Mouse (Mus musculus) CH12.LX (cell line): ENCODE measurements around the gene Hist1h2bc. TPM values are rescaled to one million over a fixed set of nuclear protein-coding genes. Genes with fewer than 3 reads are reported as not detected.

Experiments
- DNase-seq: peaks from one replicate; pipeline ENCODE4 v3.0.0-alpha.2; 2013; ENCODE audit errors: extremely low read depth
- H3K27ac ChIP-seq: 2 replicates; pipeline ENCODE4 v1.5.1; 2012; ENCODE audit warnings: low read depth, mild to moderate bottlenecking, control low read depth, moderate library complexity; ENCODE audit not compliant: insufficient read depth
- H3K27me3 ChIP-seq: replicated peaks from 2 replicates; pipeline ENCODE3; 2012; ENCODE audit warnings: inconsistent platforms
- H3K36me3 ChIP-seq, 2 experiments: replicated peaks in 1 of 2; 2 replicates each; pipeline versions ENCODE3 to v1.6.1; 2012; ENCODE audit warnings: inconsistent platforms in 1 of 2, low read length in 1 of 2, mild to moderate bottlenecking in 1 of 2, mixed read lengths in 1 of 2, moderate library complexity in 1 of 2; ENCODE audit not compliant: control insufficient read depth in 1 of 2, insufficient read depth in 1 of 2
- H3K4me1 ChIP-seq, 2 experiments: 2 replicates each; pipeline ENCODE4 v1.6.1; 2012; ENCODE audit warnings: inconsistent platforms in 1 of 2, moderate library complexity in 1 of 2; ENCODE audit not compliant: insufficient read depth in 2 of 2, control insufficient read depth in 1 of 2
- H3K4me2 ChIP-seq: 2 replicates; pipeline ENCODE4 v1.6.1; 2012; ENCODE audit warnings: low read depth, mild to moderate bottlenecking, control low read depth; ENCODE audit not compliant: poor library complexity, insufficient read depth, severe bottlenecking
- H3K4me3 ChIP-seq, 3 experiments: fragments of 150-350 bp in 1 of 3; sonication (generic) in 1 of 3; replicated peaks in 1 of 3; 2 replicates each; pipeline versions ENCODE3 to v1.5.1; 2011 to 2012; ENCODE audit warnings: low read depth in 2 of 3, low read length in 2 of 3, mild to moderate bottlenecking in 2 of 3, moderate library complexity in 2 of 3, control low read depth in 1 of 3, improper control_type of control experiment in 1 of 3, inconsistent platforms in 1 of 3, mixed read lengths in 1 of 3; ENCODE audit not compliant: poor library complexity in 1 of 3
- H3K79me2 ChIP-seq: replicated peaks from 2 replicates; pipeline ENCODE4 v1.6.1; 2012; ENCODE audit warnings: mild to moderate bottlenecking, moderate library complexity; ENCODE audit not compliant: control insufficient read depth, poor library complexity, insufficient read depth, severe bottlenecking; ENCODE audit errors: extremely low read depth
- H3K9ac ChIP-seq: 2 replicates; pipeline ENCODE4 v1.6.1; 2012; ENCODE audit warnings: low read depth, mild to moderate bottlenecking, control low read depth, moderate library complexity; ENCODE audit not compliant: insufficient read depth
- H3K9me3 ChIP-seq: replicated peaks from 2 replicates; pipeline ENCODE3; 2012; ENCODE audit warnings: low read length, inconsistent platforms, mixed read lengths
- BHLHE40 ChIP-seq: IDR thresholded peaks from 2 replicates; pipeline ENCODE4 v1.6.1; 2011; ENCODE audit warnings: mild to moderate bottlenecking, low read depth, low read length, improper control_type of control experiment
- CHD1 ChIP-seq: IDR thresholded peaks from 2 replicates; pipeline ENCODE4 v1.6.1; 2012; ENCODE audit warnings: low read depth, low read length, improper control_type of control experiment, inconsistent platforms
- CTCF ChIP-seq, 2 experiments: IDR thresholded peaks in 1 of 2; conservative IDR thresholded peaks in 1 of 2; 2 replicates each; pipeline ENCODE4 v1.5.1; 2011 to 2012; ENCODE audit warnings: low read depth in 2 of 2, low read length in 2 of 2, improper control_type of control experiment in 1 of 2, inconsistent platforms in 1 of 2, mild to moderate bottlenecking in 1 of 2, moderate library complexity in 1 of 2
- E2F4 ChIP-seq: IDR thresholded peaks from 2 replicates; pipeline ENCODE4 v1.6.1; 2011; ENCODE audit warnings: low read depth, low read length, improper control_type of control experiment; ENCODE audit not compliant: insufficient replicate concordance
- ELF1 ChIP-seq: IDR thresholded peaks from 2 replicates; pipeline ENCODE4 v1.6.1; 2014; ENCODE audit warnings: low read depth, mild to moderate bottlenecking, inconsistent platforms, low read length, improper control_type of control experiment
- EP300 ChIP-seq: IDR thresholded peaks from 2 replicates; pipeline ENCODE4 v1.6.1; 2011; ENCODE audit warnings: low read length, improper control_type of control experiment
- ETS1 ChIP-seq: conservative IDR thresholded peaks from 2 replicates; pipeline ENCODE4 v1.6.1; 2012; ENCODE audit warnings: low read depth, mild to moderate bottlenecking, inconsistent platforms, low read length, improper control_type of control experiment, moderate library complexity
- GABPA ChIP-seq: IDR thresholded peaks from 2 replicates; pipeline ENCODE4 v1.6.1; 2012; ENCODE audit warnings: low read depth, low read length, improper control_type of control experiment, inconsistent platforms; ENCODE audit not compliant: insufficient replicate concordance
- HCFC1 ChIP-seq: IDR thresholded peaks from 2 replicates; pipeline ENCODE4 v1.6.1; 2012; ENCODE audit warnings: low read depth, mild to moderate bottlenecking, inconsistent platforms, low read length, improper control_type of control experiment
- IRF4 ChIP-seq: IDR thresholded peaks from 2 replicates; pipeline ENCODE4 v1.6.1; 2014; ENCODE audit warnings: low read depth, mild to moderate bottlenecking, inconsistent platforms, low read length, improper control_type of control experiment
- JUN ChIP-seq: IDR thresholded peaks from 2 replicates; pipeline ENCODE4 v1.6.1; 2011; ENCODE audit warnings: low read depth, mild to moderate bottlenecking, low read length, improper control_type of control experiment, moderate library complexity; ENCODE audit not compliant: insufficient read depth
- JUND ChIP-seq: conservative IDR thresholded peaks from 2 replicates; pipeline ENCODE4 v1.6.1; 2011; ENCODE audit warnings: low read depth, low read length, improper control_type of control experiment
- MAFK ChIP-seq: IDR thresholded peaks from 2 replicates; pipeline ENCODE4 v1.6.1; 2011; ENCODE audit warnings: low read length, improper control_type of control experiment; ENCODE audit not compliant: insufficient replicate concordance
- MAX ChIP-seq: IDR thresholded peaks from 2 replicates; pipeline ENCODE4 v1.6.1; 2011; ENCODE audit warnings: low read length, improper control_type of control experiment
- MXI1 ChIP-seq: IDR thresholded peaks from 2 replicates; pipeline ENCODE4 v1.6.1; 2011; ENCODE audit warnings: mild to moderate bottlenecking, low read depth, low read length, improper control_type of control experiment
- MYC ChIP-seq: IDR thresholded peaks from 2 replicates; pipeline ENCODE4 v1.6.1; 2011; ENCODE audit warnings: low read depth, mild to moderate bottlenecking, improper control_type of control experiment, low read length
- NELFE ChIP-seq: IDR thresholded peaks from 2 replicates; pipeline ENCODE4 v1.6.1; 2011; ENCODE audit warnings: low read depth, low read length, improper control_type of control experiment
- NRF1 ChIP-seq: IDR thresholded peaks from 2 replicates; pipeline ENCODE4 v1.6.1; 2014; ENCODE audit warnings: low read depth, mild to moderate bottlenecking, inconsistent platforms, low read length, improper control_type of control experiment, moderate library complexity
- PAX5 ChIP-seq: IDR thresholded peaks from 2 replicates; pipeline ENCODE4 v1.6.1; 2012; ENCODE audit warnings: low read length, inconsistent platforms, mixed read lengths
- POLR2A ChIP-seq: IDR thresholded peaks from 2 replicates; pipeline ENCODE4 v1.6.1; 2011; ENCODE audit warnings: low read depth, mild to moderate bottlenecking, improper control_type of control experiment, low read length
- RAD21 ChIP-seq: IDR thresholded peaks from 2 replicates; pipeline ENCODE4 v1.6.1; 2011; ENCODE audit warnings: low read depth, mild to moderate bottlenecking, low read length, improper control_type of control experiment, moderate library complexity
- RCOR1 ChIP-seq: conservative IDR thresholded peaks from 2 replicates; pipeline ENCODE4 v1.6.1; 2012; ENCODE audit warnings: low read depth, mild to moderate bottlenecking, inconsistent platforms, low read length, improper control_type of control experiment
- SIN3A ChIP-seq: IDR thresholded peaks from 2 replicates; pipeline ENCODE4 v1.6.1; 2012; ENCODE audit warnings: low read length, improper control_type of control experiment, inconsistent platforms
- SMC3 ChIP-seq: IDR thresholded peaks from 2 replicates; pipeline ENCODE4 v1.6.1; 2011; ENCODE audit warnings: low read depth, low read length, improper control_type of control experiment
- TBP ChIP-seq: conservative IDR thresholded peaks from 2 replicates; pipeline ENCODE4 v1.6.1; 2011; ENCODE audit warnings: low read depth, low read length, improper control_type of control experiment
- TCF12 ChIP-seq: IDR thresholded peaks from 2 replicates; pipeline ENCODE4 v1.6.1; 2014; ENCODE audit warnings: low read depth, mild to moderate bottlenecking, inconsistent platforms, low read length, improper control_type of control experiment
- UBTF ChIP-seq: IDR thresholded peaks from 2 replicates; pipeline ENCODE4 v1.6.1; 2012; ENCODE audit warnings: low read depth, mild to moderate bottlenecking, inconsistent platforms, low read length, improper control_type of control experiment, moderate library complexity
- USF2 ChIP-seq: conservative IDR thresholded peaks from 2 replicates; pipeline ENCODE4 v1.6.1; 2011; ENCODE audit warnings: low read depth, low read length, improper control_type of control experiment
- ZC3H11A ChIP-seq: IDR thresholded peaks from 2 replicates; pipeline ENCODE4 v1.6.1; 2012; ENCODE audit warnings: low read depth, mild to moderate bottlenecking, inconsistent platforms, low read length, improper control_type of control experiment
- ZKSCAN1 ChIP-seq: IDR thresholded peaks from 2 replicates; pipeline ENCODE4 v1.6.1; 2012; ENCODE audit warnings: low read depth, inconsistent platforms, low read length, improper control_type of control experiment, borderline replicate concordance
- ZMIZ1 ChIP-seq: IDR thresholded peaks from 2 replicates; pipeline ENCODE4 v1.6.1; 2012; ENCODE audit warnings: low read depth, mild to moderate bottlenecking, inconsistent platforms, low read length, improper control_type of control experiment
- ZNF384 ChIP-seq: IDR thresholded peaks from 2 replicates; pipeline ENCODE4 v1.6.1; 2012; ENCODE audit warnings: low read depth, low read length, improper control_type of control experiment, inconsistent platforms
- dilution Hi-C: fragments of 300-500 bp; cut with MboI; formaldehyde crosslinking; loops from 2 replicates; pipeline ENCODE4 v1.14.3; 2020; ENCODE audit warnings: low sequenced_read_pairs; ENCODE audit not compliant: extremely low pct_unique_long_range_greater_than_20kb, extremely low pct_ligation_motif_present
- in situ Hi-C: fragments of 300-500 bp; cut with MboI; formaldehyde crosslinking; loops from 3 replicates; pipeline ENCODE4 v1.14.3; 2019; ENCODE audit warnings: low sequenced_read_pairs, low pct_ligation_motif_present, low pct_unique_long_range_greater_than_20kb, mixed read lengths
- polyA plus RNA-seq: library from polyadenylated mRNA; unstranded; fragments of >175 nt; gene quantifications from 2 replicates; pipeline ENCODE4 v1.2.1, GENCODE M21; 2012; ENCODE audit warnings: low read depth; ENCODE audit not compliant: insufficient read length
- total RNA-seq, 2 experiments: library from RNA; depleted of rRNA; stranded (reverse); fragments of 300-350 nt in 1 of 2; fragments of >200 nt in 1 of 2; gene quantifications; 2 replicates each; pipeline ENCODE4 v1.2.3; 2012 to 2014

Hist1h2bc gene
- total and polyA plus RNA-seq, 3 experiments = 2.2 to 436 (median 17.4) TPM

DNA sequence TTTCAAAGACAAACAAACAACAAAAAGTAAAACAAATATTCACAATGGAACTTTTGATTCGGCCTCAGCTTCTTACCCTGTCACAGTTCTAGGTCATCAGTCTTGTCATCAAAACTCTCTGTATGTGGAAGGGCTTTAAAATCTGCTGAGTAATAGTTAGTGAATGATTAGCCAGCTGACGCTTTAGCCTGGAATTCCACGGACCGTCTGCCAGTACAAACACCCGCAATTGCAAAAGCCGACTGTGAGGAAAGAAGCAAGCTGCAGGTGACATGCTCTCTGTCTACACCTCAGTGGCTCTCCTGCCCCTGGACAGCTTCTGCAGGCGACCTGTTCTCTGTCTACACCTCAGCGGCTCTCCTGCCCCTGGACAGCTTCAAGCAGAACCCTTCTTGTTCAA is 46.5 kb downstream of the Hist1h2bc start:
- in situ Hi-C loops (no loop called here), dilution Hi-C loops (no loop called here)
- Histone ChIP-seq H3K4me2 (no peak overlapping the region), H3K4me1 (no peaks in the 10 kb centered on the region), H3K4me3 (no peak overlapping the region), H3K9ac (no peak overlapping the region), H3K9me3 (no peaks in the 10 kb centered on the region), H3K27me3 (no peaks in the 10 kb centered on the region), H3K36me3 (no peaks in the 10 kb centered on the region), H3K27ac (no peak overlapping the region), H3K79me2 (no peaks in the 10 kb centered on the region)
- DNase-seq = no peak
- TF ChIP-seq NELFE (no peak), ZNF384 (no peak), CTCF (conservative IDR thresholded peaks at IDR 0.05 in 1 of 2, IDR thresholded peaks at IDR 0.05 in 1 of 2; ENCODE audit: low read depth in 2 of 2, low read length in 2 of 2) (no peak), SMC3 (no peak), MAFK (no peak), BHLHE40 (no peak), PAX5 (no peak), E2F4 (no peak), ZKSCAN1 (no peak), UBTF (no peak), NRF1 (no peak), JUND (no peak), RAD21 (no peak), IRF4 (no peak), MXI1 (no peak), SIN3A (no peak), USF2 (no peak), MAX (no peak)

DNA sequence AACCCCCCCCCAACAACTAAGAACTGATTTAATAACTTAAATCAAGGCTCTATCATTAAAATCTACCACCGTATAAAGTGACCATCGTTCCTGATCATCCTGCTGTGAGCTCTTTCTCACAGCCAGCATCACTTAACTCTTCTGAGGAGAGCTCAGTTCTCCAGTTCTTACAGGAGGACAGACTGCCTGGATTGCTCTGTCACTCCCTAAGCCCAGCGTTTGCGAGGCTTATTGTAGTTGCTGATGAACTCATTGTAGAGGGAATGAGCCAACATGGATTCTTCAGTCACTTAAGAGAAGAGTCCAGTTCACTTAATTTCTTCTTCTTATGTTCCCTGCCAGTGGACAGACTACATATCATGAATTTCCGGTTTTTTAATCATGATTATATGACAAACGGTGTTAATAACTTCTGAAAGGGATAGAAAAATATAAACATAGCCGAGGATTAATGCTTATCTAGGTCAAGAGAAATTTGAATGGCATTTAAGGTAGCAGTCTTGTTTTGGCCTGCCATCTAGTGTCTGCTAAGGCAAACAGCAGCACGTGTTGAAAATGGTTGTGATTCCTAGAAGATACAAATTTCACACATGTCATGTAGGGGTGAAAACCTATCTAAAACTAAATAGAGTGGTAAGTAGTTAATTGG is 48.3 kb downstream of the Hist1h2bc start:
- dilution Hi-C loops (no loop called here), in situ Hi-C loops (no loop called here)
- Histone ChIP-seq H3K27me3 (no peaks in the 10 kb centered on the region), H3K4me2 (no peak overlapping the region), H3K4me3 (no peak overlapping the region), H3K9ac (no peak overlapping the region), H3K36me3 (no peaks in the 10 kb centered on the region), H3K79me2 (no peaks in the 10 kb centered on the region), H3K9me3 (no peaks in the 10 kb centered on the region), H3K27ac (no peak overlapping the region), H3K4me1 (no peaks in the 10 kb centered on the region)
- DNase-seq = no peak
- peak; percentile 62 to 97 for TF ChIP-seq CTCF (conservative IDR thresholded peaks at IDR 0.05 in 1 of 2, IDR thresholded peaks at IDR 0.05 in 1 of 2; ENCODE audit: low read depth in 2 of 2, low read length in 2 of 2)
- TF ChIP-seq TCF12 = no peak
- TF ChIP-seq ETS1 = no peak
- no peak for TF ChIP-seq TBP
- peak; percentile 95 for TF ChIP-seq SMC3
- TF ChIP-seq MYC = peak; percentile 95
- TF ChIP-seq MXI1 = no peak
- no peak for TF ChIP-seq HCFC1
- TF ChIP-seq ELF1 = no peak
- TF ChIP-seq BHLHE40 = peak; percentile 87
- no peak for TF ChIP-seq POLR2A
- TF ChIP-seq E2F4 = no peak
- no peak for TF ChIP-seq NRF1
- TF ChIP-seq ZMIZ1 = no peak
- TF ChIP-seq MAFK = no peak
- TF ChIP-seq SIN3A = no peak
- TF ChIP-seq EP300 = no peak
- TF ChIP-seq ZC3H11A = peak; percentile 76
- no peak for TF ChIP-seq IRF4
- TF ChIP-seq CHD1 = no peak
- TF ChIP-seq MAX = peak; percentile 88
- TF ChIP-seq UBTF = no peak
- TF ChIP-seq RCOR1 = no peak
- no peak for TF ChIP-seq GABPA
- no peak for TF ChIP-seq JUN
